Mouse (Mus musculus): ENCODE data around the gene S100a2. TPM values are rescaled to one million over a fixed set of nuclear protein-coding genes. Genes with fewer than 3 reads are reported as not detected.

Gene S100a2
- polyA plus RNA-seq, 1 experiment from 2014 or later: not detected

GRCm38 (mm10) chr3:90587361-90588101 is 2.5 kb upstream of the S100a2 start:
- H3K4me3 ChIP-seq (replicated peaks; ENCODE audit: low read length): no peak overlapping the region
- no peaks in the 10 kb centered on the region for H3K27me3 ChIP-seq (replicated peaks; ENCODE audit: control insufficient read depth, insufficient read depth, low read length)
- ATAC-seq: no peak
- no peaks in the 10 kb centered on the region for H3K36me3 ChIP-seq (ENCODE audit: control insufficient read depth, insufficient read depth)
- 85% methylated on average over 13 of the region's 14 CpGs for WGBS
- no peaks in the 10 kb centered on the region for H3K4me1 ChIP-seq (replicated peaks; ENCODE audit: control insufficient read depth, insufficient read depth, low read length)
- H3K9me3 ChIP-seq (ENCODE audit: control insufficient read depth, low read length): no peaks in the 10 kb centered on the region
- no peak overlapping the region for H3K27ac ChIP-seq (ENCODE audit: low read length)
- no peak overlapping the region for H3K4me2 ChIP-seq (ENCODE audit: low read length)
- H3K9ac ChIP-seq (replicated peaks; ENCODE audit: low read depth, low read length): no peak overlapping the region

- H3K4me1 ChIP-seq (replicated peaks; ENCODE audit: control insufficient read depth, insufficient read depth, low read length): no peaks in the 10 kb centered on the region
- H3K9ac ChIP-seq (replicated peaks; ENCODE audit: low read depth, low read length): no peak overlapping the region
- no peak overlapping the region for H3K4me2 ChIP-seq (ENCODE audit: low read length)
- no peaks in the 10 kb centered on the region for H3K36me3 ChIP-seq (ENCODE audit: control insufficient read depth, insufficient read depth)
- 90% methylated on average over 6 of the region's 6 CpGs for WGBS
- no peak overlapping the region for H3K4me3 ChIP-seq (replicated peaks; ENCODE audit: low read length)
- H3K27ac ChIP-seq (ENCODE audit: low read length): no peak overlapping the region
- ATAC-seq: no peak
- no peaks in the 10 kb centered on the region for H3K9me3 ChIP-seq (ENCODE audit: control insufficient read depth, low read length)
- no peaks in the 10 kb centered on the region for H3K27me3 ChIP-seq (replicated peaks; ENCODE audit: control insufficient read depth, insufficient read depth, low read length)
Observed at GRCm38 (mm10) chr3:90589390-90589789, 657 bp upstream of the S100a2 start.

GRCm38 (mm10) chr3:90594466-90594865 is 4.4 kb downstream of the S100a2 start:
- Histone ChIP-seq H3K4me3 (replicated peaks; ENCODE audit: low read length) (no peak overlapping the region), H3K9me3 (ENCODE audit: control insufficient read depth, low read length) (no peaks in the 10 kb centered on the region), H3K4me2 (ENCODE audit: low read length) (no peak overlapping the region), H3K36me3 (ENCODE audit: control insufficient read depth, insufficient read depth) (no peaks in the 10 kb centered on the region), H3K27ac (ENCODE audit: low read length) (no peak overlapping the region), H3K27me3 (replicated peaks; ENCODE audit: control insufficient read depth, insufficient read depth, low read length) (no peaks in the 10 kb centered on the region), H3K9ac (replicated peaks; ENCODE audit: low read depth, low read length) (no peak overlapping the region), H3K4me1 (replicated peaks; ENCODE audit: control insufficient read depth, insufficient read depth, low read length) (no peaks in the 10 kb centered on the region)
- 79% methylated on average over 1 of the region's 1 CpGs for WGBS
- no peak for ATAC-seq

- 82% methylated on average over 5 of the region's 5 CpGs for WGBS
- no peaks in the 10 kb centered on the region for H3K27me3 ChIP-seq (replicated peaks; ENCODE audit: control insufficient read depth, insufficient read depth, low read length)
- no peaks in the 10 kb centered on the region for H3K36me3 ChIP-seq (ENCODE audit: control insufficient read depth, insufficient read depth)
- H3K27ac ChIP-seq (ENCODE audit: low read length): no peak overlapping the region
- H3K4me1 ChIP-seq (replicated peaks; ENCODE audit: control insufficient read depth, insufficient read depth, low read length): no peaks in the 10 kb centered on the region
- no peak overlapping the region for H3K4me2 ChIP-seq (ENCODE audit: low read length)
- H3K9me3 ChIP-seq (ENCODE audit: control insufficient read depth, low read length): no peaks in the 10 kb centered on the region
- H3K9ac ChIP-seq (replicated peaks; ENCODE audit: low read depth, low read length): no peak overlapping the region
- no peak overlapping the region for H3K4me3 ChIP-seq (replicated peaks; ENCODE audit: low read length)
- ATAC-seq: no peak
Observed at GRCm38 (mm10) chr3:90595556-90595955, 5.5 kb downstream of the S100a2 start.

- no peak for ATAC-seq
- Histone ChIP-seq H3K27me3 (replicated peaks; ENCODE audit: control insufficient read depth, insufficient read depth, low read length) (no peaks in the 10 kb centered on the region), H3K4me3 (replicated peaks; ENCODE audit: low read length) (no peak overlapping the region), H3K4me2 (ENCODE audit: low read length) (no peak overlapping the region), H3K36me3 (ENCODE audit: control insufficient read depth, insufficient read depth) (no peaks in the 10 kb centered on the region), H3K9me3 (ENCODE audit: control insufficient read depth, low read length) (no peaks in the 10 kb centered on the region), H3K27ac (ENCODE audit: low read length) (no peak overlapping the region), H3K9ac (replicated peaks; ENCODE audit: low read depth, low read length) (no peak overlapping the region), H3K4me1 (replicated peaks; ENCODE audit: control insufficient read depth, insufficient read depth, low read length) (no peaks in the 10 kb centered on the region)
- WGBS: 93% methylated on average over 6 of the region's 6 CpGs
Observed at GRCm38 (mm10) chr3:90596810-90597209, 6.8 kb downstream of the S100a2 start.

GRCm38 (mm10) chr3:90597736-90598135 is 7.7 kb downstream of the S100a2 start:
- no peak overlapping the region for H3K4me3 ChIP-seq (replicated peaks; ENCODE audit: low read length)
- no peaks in the 10 kb centered on the region for H3K27me3 ChIP-seq (replicated peaks; ENCODE audit: control insufficient read depth, insufficient read depth, low read length)
- no peak overlapping the region for H3K27ac ChIP-seq (ENCODE audit: low read length)
- WGBS: 39% methylated on average over 6 of the region's 6 CpGs
- no peaks in the 10 kb centered on the region for H3K9me3 ChIP-seq (ENCODE audit: control insufficient read depth, low read length)
- H3K4me2 ChIP-seq (ENCODE audit: low read length): no peak overlapping the region
- no peaks in the 10 kb centered on the region for H3K36me3 ChIP-seq (ENCODE audit: control insufficient read depth, insufficient read depth)
- no peak for ATAC-seq
- H3K4me1 ChIP-seq (replicated peaks; ENCODE audit: control insufficient read depth, insufficient read depth, low read length): no peaks in the 10 kb centered on the region
- H3K9ac ChIP-seq (replicated peaks; ENCODE audit: low read depth, low read length): no peak overlapping the region

GRCm38 (mm10) chr3:90598212-90598611 is 8.2 kb downstream of the S100a2 start:
- no peak for ATAC-seq
- H3K4me3 ChIP-seq (replicated peaks; ENCODE audit: low read length): no peak overlapping the region
- 84% methylated on average over 4 of the region's 4 CpGs for WGBS

GRCm38 (mm10) chr3:90599401-90599800 is 9.4 kb downstream of the S100a2 start:
- Histone ChIP-seq H3K9me3 (ENCODE audit: control insufficient read depth, low read length) (no peaks in the 10 kb centered on the region), H3K4me1 (replicated peaks; ENCODE audit: control insufficient read depth, insufficient read depth, low read length) (peaks cover 8% of the 10 kb centered on the region), H3K4me2 (ENCODE audit: low read length) (no peak overlapping the region), H3K36me3 (ENCODE audit: control insufficient read depth, insufficient read depth) (no peaks in the 10 kb centered on the region), H3K27ac (ENCODE audit: low read length) (no peak overlapping the region), H3K4me3 (replicated peaks; ENCODE audit: low read length) (no peak overlapping the region), H3K27me3 (replicated peaks; ENCODE audit: control insufficient read depth, insufficient read depth, low read length) (no peaks in the 10 kb centered on the region), H3K9ac (replicated peaks; ENCODE audit: low read depth, low read length) (no peak overlapping the region)
- 75% methylated on average over 3 of the region's 3 CpGs for WGBS
- no peak for ATAC-seq

More at GRCm38 (mm10) chr3:90598212-90598611, 8.2 kb downstream of the S100a2 start:
- no peak overlapping the region for H3K9ac ChIP-seq (replicated peaks; ENCODE audit: low read depth, low read length)
- no peaks in the 10 kb centered on the region for H3K36me3 ChIP-seq (ENCODE audit: control insufficient read depth, insufficient read depth)
- no peak overlapping the region for H3K4me2 ChIP-seq (ENCODE audit: low read length)
- no peaks in the 10 kb centered on the region for H3K27me3 ChIP-seq (replicated peaks; ENCODE audit: control insufficient read depth, insufficient read depth, low read length)
- no peaks in the 10 kb centered on the region for H3K9me3 ChIP-seq (ENCODE audit: control insufficient read depth, low read length)
- no peaks in the 10 kb centered on the region for H3K4me1 ChIP-seq (replicated peaks; ENCODE audit: control insufficient read depth, insufficient read depth, low read length)
- H3K27ac ChIP-seq (ENCODE audit: low read length): no peak overlapping the region

GRCm38 (mm10) chr3:90600036-90600435 is 10.0 kb downstream of the S100a2 start:
- no peak overlapping the region for H3K9ac ChIP-seq (replicated peaks; ENCODE audit: low read depth, low read length)
- WGBS: 93% methylated on average over 6 of the region's 6 CpGs
- peaks cover 13% of the 10 kb centered on the region for H3K4me1 ChIP-seq (replicated peaks; ENCODE audit: control insufficient read depth, insufficient read depth, low read length)
- ATAC-seq: no peak
- H3K9me3 ChIP-seq (ENCODE audit: control insufficient read depth, low read length): no peaks in the 10 kb centered on the region
- H3K4me3 ChIP-seq (replicated peaks; ENCODE audit: low read length): no peak overlapping the region
- H3K36me3 ChIP-seq (ENCODE audit: control insufficient read depth, insufficient read depth): no peaks in the 10 kb centered on the region
- H3K4me2 ChIP-seq (ENCODE audit: low read length): no peak overlapping the region
- no peak overlapping the region for H3K27ac ChIP-seq (ENCODE audit: low read length)
- H3K27me3 ChIP-seq (replicated peaks; ENCODE audit: control insufficient read depth, insufficient read depth, low read length): no peaks in the 10 kb centered on the region
